Mouse (Mus musculus): ENCODE measurements around the gene Plekhm2. TPM values are rescaled to one million over a fixed set of nuclear protein-coding genes. Genes with fewer than 3 reads are reported as not detected.

Plekhm2 gene
- polyA plus RNA-seq (2015; fragmentation: Nextera tagmentation; extraction: Ambion mirVana), result 3.5 and 4.3 TPM in 2 replicates

- peak within 1 kb of the TSS; percentile 91 for H3K27ac ChIP-seq (replicated peaks)
- H3K4me1 ChIP-seq (replicated peaks; ENCODE audit: control insufficient read depth, insufficient read depth), result peaks cover 3% of the 10 kb centered on the region; the same call in 1 of the 2 replicates
- no peak; the same call in 1 of the 2 replicates for ATAC-seq (ENCODE audit: low FRiP score, low TSS enrichment)
- no peak for DNase-seq (ENCODE audit: low spot score)
- no peaks in the 10 kb centered on the region for H3K27me3 ChIP-seq (ENCODE audit: control insufficient read depth, insufficient read depth, low read length)
- peak within 1 kb of the TSS; percentile 96 for H3K9ac ChIP-seq (ENCODE audit: low read length)
- H3K4me2 ChIP-seq (replicated peaks; ENCODE audit: low read depth), result peak within 1 kb of the TSS; percentile 90
- TF ChIP-seq EP300 (optimal IDR thresholded peaks at IDR 0.05) (no peak), CTCF (IDR thresholded peaks at IDR 0.05; ENCODE audit: low read depth) (no peak)
- no peaks in the 10 kb centered on the region for H3K9me3 ChIP-seq (ENCODE audit: control insufficient read depth, low read length)
- peaks cover 2% of the 10 kb centered on the region; the same call in 1 of the 2 replicates for H3K36me3 ChIP-seq (ENCODE audit: control insufficient read depth, insufficient read depth, low read length)
- peak within 1 kb of the TSS; percentile 81 for H3K4me3 ChIP-seq (ENCODE audit: low read depth, low read length)
- 64% methylated on average over 8 of the region's 8 CpGs for WGBS
Measured at GRCm38 (mm10) chr4:141664799-141665198, at the start of gene Plekhm2. Plekhm2 (minus strand) TSS chr4:141664899.

GRCm38 (mm10) chr4:141713598-141714142 is 49.0 kb upstream of the Plekhm2 start:
- no peak overlapping the region for H3K27ac ChIP-seq (replicated peaks)
- no peak for DNase-seq (ENCODE audit: low spot score)
- H3K9ac ChIP-seq (ENCODE audit: low read length), result no peak overlapping the region
- H3K4me2 ChIP-seq (replicated peaks; ENCODE audit: low read depth), result no peak overlapping the region
- no peaks in the 10 kb centered on the region for H3K27me3 ChIP-seq (ENCODE audit: control insufficient read depth, insufficient read depth, low read length)
- WGBS, result 77% methylated on average over 5 of the region's 5 CpGs
- H3K4me1 ChIP-seq (replicated peaks; ENCODE audit: control insufficient read depth, insufficient read depth), result peaks cover 3% of the 10 kb centered on the region; the same call in 1 of the 2 replicates
- H3K9me3 ChIP-seq (ENCODE audit: control insufficient read depth, low read length), result no peaks in the 10 kb centered on the region
- TF ChIP-seq EP300 (optimal IDR thresholded peaks at IDR 0.05) (no peak), CTCF (IDR thresholded peaks at IDR 0.05; ENCODE audit: low read depth) (no peak)
- ATAC-seq (ENCODE audit: low FRiP score, low TSS enrichment), result no peak
- no peak overlapping the region for H3K4me3 ChIP-seq (ENCODE audit: low read depth, low read length)
- H3K36me3 ChIP-seq (ENCODE audit: control insufficient read depth, insufficient read depth, low read length), result peaks cover 19% of the 10 kb centered on the region

GRCm38 (mm10) chr4:141711250-141711649 is 46.6 kb upstream of the Plekhm2 start:
- DNase-seq (ENCODE audit: low spot score) (no peak), ATAC-seq (ENCODE audit: low FRiP score, low TSS enrichment) (no peak)
- 94% methylated on average over 1 of the region's 1 CpGs for WGBS
- Histone ChIP-seq H3K4me2 (replicated peaks; ENCODE audit: low read depth) (no peak overlapping the region), H3K27me3 (ENCODE audit: control insufficient read depth, insufficient read depth, low read length) (no peaks in the 10 kb centered on the region), H3K4me3 (ENCODE audit: low read depth, low read length) (no peak overlapping the region), H3K9ac (ENCODE audit: low read length) (no peak overlapping the region), H3K9me3 (ENCODE audit: control insufficient read depth, low read length) (no peaks in the 10 kb centered on the region), H3K27ac (replicated peaks) (no peak overlapping the region), H3K36me3 (ENCODE audit: control insufficient read depth, insufficient read depth, low read length) (peaks cover 38% of the 10 kb centered on the region), H3K4me1 (replicated peaks; ENCODE audit: control insufficient read depth, insufficient read depth) (peaks cover 3% of the 10 kb centered on the region; the same call in 1 of the 2 replicates)
- TF ChIP-seq CTCF (IDR thresholded peaks at IDR 0.05; ENCODE audit: low read depth) (no peak), EP300 (optimal IDR thresholded peaks at IDR 0.05) (no peak)

GRCm38 (mm10) chr4:141708971-141709370 is 44.3 kb upstream of the Plekhm2 start:
- H3K27ac ChIP-seq (replicated peaks), result no peak overlapping the region
- WGBS, result 77% methylated on average over 2 of the region's 2 CpGs
- TF ChIP-seq EP300 (optimal IDR thresholded peaks at IDR 0.05), result no peak
- TF ChIP-seq CTCF (IDR thresholded peaks at IDR 0.05; ENCODE audit: low read depth), result no peak
- H3K27me3 ChIP-seq (ENCODE audit: control insufficient read depth, insufficient read depth, low read length), result no peaks in the 10 kb centered on the region
- no peak overlapping the region for H3K4me3 ChIP-seq (ENCODE audit: low read depth, low read length)
- no peak overlapping the region for H3K4me2 ChIP-seq (replicated peaks; ENCODE audit: low read depth)
- ATAC-seq (ENCODE audit: low FRiP score, low TSS enrichment) (no peak), DNase-seq (ENCODE audit: low spot score) (no peak)
- no peaks in the 10 kb centered on the region for H3K4me1 ChIP-seq (replicated peaks; ENCODE audit: control insufficient read depth, insufficient read depth)
- no peak overlapping the region for H3K9ac ChIP-seq (ENCODE audit: low read length)
- H3K9me3 ChIP-seq (ENCODE audit: control insufficient read depth, low read length), result no peaks in the 10 kb centered on the region
- H3K36me3 ChIP-seq (ENCODE audit: control insufficient read depth, insufficient read depth, low read length), result peaks cover 46% of the 10 kb centered on the region

- 84% methylated on average over 7 of the region's 7 CpGs for WGBS
- TF ChIP-seq EP300 (optimal IDR thresholded peaks at IDR 0.05) (no peak), CTCF (IDR thresholded peaks at IDR 0.05; ENCODE audit: low read depth) (no peak)
- Histone ChIP-seq H3K9me3 (ENCODE audit: control insufficient read depth, low read length) (no peaks in the 10 kb centered on the region), H3K4me2 (replicated peaks; ENCODE audit: low read depth) (no peak overlapping the region), H3K9ac (ENCODE audit: low read length) (no peak overlapping the region), H3K4me1 (replicated peaks; ENCODE audit: control insufficient read depth, insufficient read depth) (no peaks in the 10 kb centered on the region), H3K4me3 (ENCODE audit: low read depth, low read length) (no peak overlapping the region), H3K36me3 (ENCODE audit: control insufficient read depth, insufficient read depth, low read length) (peaks cover 45% of the 10 kb centered on the region), H3K27me3 (ENCODE audit: control insufficient read depth, insufficient read depth, low read length) (no peaks in the 10 kb centered on the region), H3K27ac (replicated peaks) (no peak overlapping the region)
- ATAC-seq (ENCODE audit: low FRiP score, low TSS enrichment), result no peak
- no peak for DNase-seq (ENCODE audit: low spot score)
Measured at GRCm38 (mm10) chr4:141708005-141708404, 43.3 kb upstream of the Plekhm2 start.

- TF ChIP-seq EP300 (optimal IDR thresholded peaks at IDR 0.05), result no peak
- TF ChIP-seq CTCF (IDR thresholded peaks at IDR 0.05; ENCODE audit: low read depth), result no peak
- DNase-seq (ENCODE audit: low spot score), result no peak
- no peak overlapping the region for H3K4me2 ChIP-seq (replicated peaks; ENCODE audit: low read depth)
- no peak overlapping the region for H3K27ac ChIP-seq (replicated peaks)
- H3K27me3 ChIP-seq (ENCODE audit: control insufficient read depth, insufficient read depth, low read length), result no peaks in the 10 kb centered on the region
- WGBS, result 67% methylated on average over 4 of the region's 4 CpGs
- no peaks in the 10 kb centered on the region for H3K9me3 ChIP-seq (ENCODE audit: control insufficient read depth, low read length)
- peaks cover 39% of the 10 kb centered on the region for H3K36me3 ChIP-seq (ENCODE audit: control insufficient read depth, insufficient read depth, low read length)
- no peaks in the 10 kb centered on the region for H3K4me1 ChIP-seq (replicated peaks; ENCODE audit: control insufficient read depth, insufficient read depth)
- no peak overlapping the region for H3K9ac ChIP-seq (ENCODE audit: low read length)
- ATAC-seq (ENCODE audit: low FRiP score, low TSS enrichment), result no peak
- H3K4me3 ChIP-seq (ENCODE audit: low read depth, low read length), result no peak overlapping the region
Measured at GRCm38 (mm10) chr4:141705331-141705730, 40.6 kb upstream of the Plekhm2 start.

Data from stomach, postnatal 0 days (tissue).